Mouse (Mus musculus) kidney, adult 2 months (tissue): ENCODE measurements around the gene Eef1a2.

ENCODE experiments used
- CTCF ChIP-seq: fragments of 200-500 bp; conservative IDR thresholded peaks from 2 replicates; pipeline ENCODE4 v1.5.1; 2011; ENCODE audit warnings: low read depth, mild to moderate bottlenecking, control low read depth, low read length, moderate library complexity, mixed read lengths; ENCODE audit not compliant: insufficient read depth, insufficient read length
- POLR2A ChIP-seq: fragments of 200-500 bp; IDR thresholded peaks from one replicate; pipeline ENCODE4 v1.6.1; 2011; ENCODE audit warnings: low read depth, low read length, control low read depth

DNA sequence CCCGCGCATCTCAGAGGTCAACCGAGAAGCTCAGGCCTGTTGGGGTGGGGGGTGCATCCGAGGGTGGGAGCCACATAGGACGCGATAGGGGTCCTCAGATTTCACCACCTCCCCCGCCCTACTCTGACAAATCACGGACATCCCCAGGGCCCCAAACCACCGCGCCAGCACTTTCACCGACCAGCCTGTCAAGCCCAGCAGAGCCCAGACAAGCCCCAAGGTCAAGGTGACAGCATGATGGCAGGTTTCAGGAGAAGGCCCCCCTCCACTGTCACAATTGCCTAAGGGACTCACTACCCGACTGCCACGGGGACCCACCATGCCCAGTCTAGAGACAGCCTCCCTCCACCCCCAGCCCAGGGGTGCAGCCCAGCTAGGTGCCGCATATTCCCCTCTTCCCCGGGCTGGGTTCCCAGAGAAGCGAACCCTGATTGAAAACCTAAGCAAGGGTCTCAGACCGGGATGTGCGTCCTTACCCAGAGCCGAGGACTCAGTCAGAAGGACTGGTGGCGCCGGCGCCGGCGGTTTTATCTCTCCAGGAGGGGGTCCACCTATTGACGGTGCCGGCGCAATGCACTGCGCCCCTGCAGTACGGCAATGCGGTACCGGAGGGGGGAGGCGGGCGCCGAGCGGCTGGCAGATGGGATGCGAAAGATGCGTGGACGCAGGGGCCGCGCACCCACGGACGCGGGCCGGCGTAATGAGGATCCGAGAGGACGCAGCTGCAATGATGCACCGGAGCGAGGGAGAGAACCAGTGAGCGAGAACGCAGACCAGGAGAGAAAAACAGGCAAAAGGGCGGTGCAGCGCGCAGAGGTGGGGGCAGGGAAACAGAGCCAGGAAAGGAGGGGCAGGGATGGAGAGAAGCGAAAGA is at the start of gene Eef1a2:
- TF ChIP-seq CTCF (no peak), POLR2A (no peak)
